Mouse (Mus musculus) midbrain, postnatal 0 days (tissue): ENCODE data around the gene H2afy2. TPM values are rescaled to one million over a fixed set of nuclear protein-coding genes. Genes with fewer than 3 reads are reported as not detected.
A peak's percentile ranks its signal among the peaks of the same experiment; 100 is the strongest.

Experiments used
- ATAC-seq: fragments of 200-750 bp; cut with Nextera tagmentation; 2 replicates; pipeline ENCODE4 v1.8.0; 2017; ENCODE audit warnings: moderate number of reproducible peaks, mild to moderate bottlenecking, moderate TSS enrichment, moderate library complexity; ENCODE audit not compliant: low FRiP score
- DNase-seq: peaks from one replicate; pipeline ENCODE4 v3.0.0-alpha.2; 2015; ENCODE audit warnings: low spot score
- H3K27ac ChIP-seq: fragments of 300-500 bp; sonication (generic); 2 replicates; pipeline ENCODE4 v1.5.1; 2014; ENCODE audit warnings: low read depth, mild to moderate bottlenecking, low read length, mixed read lengths
- H3K27me3 ChIP-seq: fragments of 300-500 bp; sonication (generic); 2 replicates; pipeline ENCODE4 v1.6.1; 2014; ENCODE audit warnings: low read length, control low read depth, mixed read lengths; ENCODE audit not compliant: insufficient read depth
- H3K36me3 ChIP-seq: fragments of 300-500 bp; sonication (generic); 2 replicates; pipeline ENCODE4 v1.6.1; 2014; ENCODE audit warnings: low read length, control low read depth, mixed read lengths; ENCODE audit not compliant: insufficient read depth
- H3K4me1 ChIP-seq: fragments of 300-500 bp; sonication (generic); 2 replicates; pipeline ENCODE4 v1.6.1; 2014; ENCODE audit warnings: mild to moderate bottlenecking, control low read depth, antibody characterized with exemption, low read length, mixed read lengths; ENCODE audit not compliant: insufficient read depth
- H3K4me2 ChIP-seq: fragments of 300-500 bp; sonication (generic); 2 replicates; pipeline ENCODE4 v1.6.1; 2014; ENCODE audit warnings: low read depth, mild to moderate bottlenecking, low read length, mixed read lengths; ENCODE audit not compliant: poor library complexity, severe bottlenecking
- H3K4me3 ChIP-seq: fragments of 300-500 bp; sonication (generic); 2 replicates; pipeline ENCODE4 v1.5.1; 2014; ENCODE audit warnings: low read depth, mild to moderate bottlenecking, low read length, moderate library complexity
- H3K9ac ChIP-seq: fragments of 300-500 bp; sonication (generic); replicated peaks from 2 replicates; pipeline ENCODE4 v1.6.1; 2014; ENCODE audit warnings: mild to moderate bottlenecking, low read length, moderate library complexity, mixed read lengths; ENCODE audit not compliant: poor library complexity, severe bottlenecking
- H3K9me3 ChIP-seq: fragments of 300-500 bp; sonication (generic); 2 replicates; pipeline ENCODE4 v1.6.1; 2016; ENCODE audit warnings: low read length, control low read depth
- CTCF ChIP-seq: IDR thresholded peaks from 2 replicates; pipeline ENCODE4 v1.5.1; 2016; ENCODE audit warnings: antibody characterized with exemption, mild to moderate bottlenecking
- WGBS: fragments of 180-500 bp; shearing (Covaris S2); extraction: QIAGEN DNeasy Blood & Tissue Kit; methylation state at CpG from one replicate; pipeline ENCODE4 v1.1.7; 2014; 5-methylcytosine and 5-hydroxymethylcytosine counted together
- microRNA-seq: library from miRNA; unstranded; fragments of <30 nt; microRNA quantifications from one replicate; pipeline ENCODE4, GENCODE M21; 2016; ENCODE audit warnings: borderline number of aligned reads
- polyA plus RNA-seq: library from polyadenylated mRNA; unstranded; fragments of >200 nt; fragmentation: Nextera tagmentation; extraction: Ambion mirVana; gene quantifications from 2 replicates; pipeline ENCODE4 v1.2.1, GENCODE M21; 2015
- total RNA-seq: library from RNA; depleted of rRNA; stranded (reverse); fragments of >200 nt; gene quantifications from 2 replicates; pipeline ENCODE4 v1.2.3, GENCODE M21; 2014; rRNA removed

Gene H2afy2
- total and polyA plus RNA-seq, 2 experiments from 2014 or later, result 123 to 206 TPM

- no peak for TF ChIP-seq CTCF
- H3K27ac ChIP-seq, result peak overlapping the region; percentile 64
- peak overlapping the region; percentile 100 for H3K4me2 ChIP-seq
- no peaks in the 10 kb centered on the region for H3K9me3 ChIP-seq
- no peak for DNase-seq
- H3K4me1 ChIP-seq, result peaks cover 14% of the 10 kb centered on the region
- H3K36me3 ChIP-seq, result peaks cover 27% of the 10 kb centered on the region
- H3K4me3 ChIP-seq, result peak overlapping the region; percentile 84
- peak overlapping the region; percentile 70 for H3K9ac ChIP-seq
- under 1% methylated on average over 78 of the region's 111 CpGs for WGBS
- no peaks in the 10 kb centered on the region for H3K27me3 ChIP-seq
- ATAC-seq, result peak; percentile 63; the same call in 1 of the 2 replicates
Measured at GRCm38 (mm10) chr10:61695703-61696559, 88.0 kb downstream of the H2afy2 start.

GRCm38 (mm10) chr10:61694870-61695670 lies 88.9 kb downstream of the H2afy2 start, which contains the start of gene Tysnd1:
TSS of gene Tysnd1 (plus strand) at chr10:61695514.
- ATAC-seq (peak; percentile 97), DNase-seq (peak; percentile 100)
- WGBS, result under 1% methylated on average over 42 of the region's 42 CpGs
- peak; percentile 71 for TF ChIP-seq CTCF
- Histone ChIP-seq H3K9ac (peak within 1 kb of the TSS; percentile 70), H3K4me2 (peak within 1 kb of the TSS; percentile 100), H3K27ac (peak within 1 kb of the TSS; percentile 64), H3K36me3 (peaks cover 35% of the 10 kb centered on the region), H3K27me3 (no peaks in the 10 kb centered on the region), H3K4me3 (peak within 1 kb of the TSS; percentile 84), H3K9me3 (no peaks in the 10 kb centered on the region), H3K4me1 (peaks cover 14% of the 10 kb centered on the region)

GRCm38 (mm10) chr10:61693563-61693962 lies 90.4 kb downstream of the H2afy2 start:
- peaks cover 43% of the 10 kb centered on the region for H3K36me3 ChIP-seq
- no peak overlapping the region for H3K27ac ChIP-seq
- TF ChIP-seq CTCF, result no peak
- no peak overlapping the region for H3K9ac ChIP-seq
- ATAC-seq (no peak), DNase-seq (no peak)
- no peaks in the 10 kb centered on the region for H3K27me3 ChIP-seq
- no peak overlapping the region for H3K4me2 ChIP-seq
- H3K4me3 ChIP-seq, result no peak overlapping the region
- WGBS, result 76% methylated on average over 4 of the region's 4 CpGs
- H3K9me3 ChIP-seq, result no peaks in the 10 kb centered on the region
- H3K4me1 ChIP-seq, result peaks cover 14% of the 10 kb centered on the region

- no peak for TF ChIP-seq CTCF
- Histone ChIP-seq H3K4me1 (no peaks in the 10 kb centered on the region), H3K9me3 (no peaks in the 10 kb centered on the region), H3K36me3 (peaks cover 61% of the 10 kb centered on the region), H3K4me3 (no peak overlapping the region), H3K27ac (no peak overlapping the region), H3K4me2 (no peak overlapping the region), H3K27me3 (no peaks in the 10 kb centered on the region), H3K9ac (no peak overlapping the region)
- no peak for ATAC-seq
- 91% methylated on average over 8 of the region's 8 CpGs for WGBS
- no peak for DNase-seq
Measured at GRCm38 (mm10) chr10:61689405-61689804, 94.5 kb downstream of the H2afy2 start.

Small RNAs within 50 kb of the gene (microRNA-seq; reads per million reads assigned to microRNA genes)
- gene Mir5108, result not detected

Other genes with a start within 250 kb of the H2afy2 start
- gene Npffr1, start 188.7 kb downstream of the H2afy2 start, total RNA-seq, result 5.4 and 5.8 TPM in 2 replicates
- gene Npffr1, start 188.7 kb downstream of the H2afy2 start, polyA plus RNA-seq, result 3.2 and 3.4 TPM in 2 replicates
- gene Ppa1, start 135.6 kb downstream of the H2afy2 start, total RNA-seq, result 88.8 and 111 TPM in 2 replicates
- 172 and 184 TPM in 2 replicates for gene Ppa1, start 135.6 kb downstream of the H2afy2 start, polyA plus RNA-seq
- 141 and 167 TPM in 2 replicates for gene Sar1a, start 103.8 kb downstream of the H2afy2 start, total RNA-seq
- 192 and 197 TPM in 2 replicates for gene Sar1a, start 103.8 kb downstream of the H2afy2 start, polyA plus RNA-seq
- 59.9 and 76.1 TPM in 2 replicates for gene Tysnd1, start 88.6 kb downstream of the H2afy2 start, total RNA-seq
- gene Tysnd1, start 88.6 kb downstream of the H2afy2 start, polyA plus RNA-seq, result 28.5 and 28.8 TPM in 2 replicates
- 21.4 and 27.4 TPM in 2 replicates for gene Aifm2, start 68.9 kb downstream of the H2afy2 start, total RNA-seq
- gene Aifm2, start 68.9 kb downstream of the H2afy2 start, polyA plus RNA-seq, result 18.6 and 19.2 TPM in 2 replicates
- gene Col13a1, start 195.0 kb upstream of the H2afy2 start, total RNA-seq, result 2.6 and 3.7 TPM in 2 replicates
- 1.2 TPM in 2 replicates for gene Col13a1, start 195.0 kb upstream of the H2afy2 start, polyA plus RNA-seq